Mouse (Mus musculus) liver, embryonic 14.5 days (tissue): ENCODE measurements around the gene Cuedc2. TPM values are rescaled to one million over a fixed set of nuclear protein-coding genes. Genes with fewer than 3 reads are reported as not detected.

ENCODE experiments used
- ATAC-seq: fragments of 200-750 bp; cut with Nextera tagmentation; 2 replicates; pipeline ENCODE4 v1.8.0; 2017; ENCODE audit warnings: moderate number of reproducible peaks, mild to moderate bottlenecking, moderate library complexity; ENCODE audit not compliant: insufficient read depth
- DNase-seq, 3 experiments: peaks; one replicate each; pipeline ENCODE4 v3.0.0-alpha.2; 2012 to 2013; ENCODE audit warnings: low read depth in 3 of 3, low spot score in 3 of 3
- H3K27ac ChIP-seq: fragments of 300-500 bp; sonication (generic); 2 replicates; pipeline ENCODE4 v1.5.1; 2014; ENCODE audit warnings: moderate library complexity, mild to moderate bottlenecking, control low read depth, inconsistent platforms
- H3K27me3 ChIP-seq: fragments of 300-500 bp; sonication (generic); 2 replicates; pipeline ENCODE4 v1.6.1; 2014; ENCODE audit warnings: mild to moderate bottlenecking, low read length, moderate library complexity; ENCODE audit not compliant: control insufficient read depth, insufficient read depth
- H3K36me3 ChIP-seq: fragments of 300-500 bp; sonication (generic); replicated peaks from 2 replicates; pipeline ENCODE4 v1.6.1; 2014; ENCODE audit warnings: low read depth; ENCODE audit not compliant: control insufficient read depth, insufficient read depth
- H3K4me1 ChIP-seq, 2 experiments: fragments of 200-500 bp in 1 of 2; fragments of 300-500 bp in 1 of 2; sonication (generic) in 1 of 2; replicated peaks; 2 replicates each; pipeline ENCODE4 v1.6.1; 2012 to 2014; ENCODE audit warnings: antibody characterized with exemption in 1 of 2, inconsistent platforms in 1 of 2, low read length in 1 of 2; ENCODE audit not compliant: control insufficient read depth in 2 of 2, insufficient read depth in 2 of 2
- H3K4me2 ChIP-seq: fragments of 300-500 bp; sonication (generic); 2 replicates; pipeline ENCODE4 v1.6.1; 2014; ENCODE audit warnings: low read depth, mild to moderate bottlenecking, control low read depth, moderate library complexity
- H3K4me3 ChIP-seq, 2 experiments: fragments of 200-500 bp in 1 of 2; fragments of 300-500 bp in 1 of 2; sonication (generic) in 1 of 2; 2 replicates each; pipeline ENCODE4 v1.5.1; 2012 to 2014; ENCODE audit warnings: low read depth in 2 of 2, low read length in 2 of 2, mild to moderate bottlenecking in 2 of 2, control low read depth in 1 of 2, inconsistent platforms in 1 of 2, moderate library complexity in 1 of 2; ENCODE audit not compliant: insufficient read depth in 1 of 2
- H3K9ac ChIP-seq: fragments of 300-500 bp; sonication (generic); replicated peaks from 2 replicates; pipeline ENCODE4 v1.6.1; 2014; ENCODE audit warnings: mild to moderate bottlenecking, control low read depth, moderate library complexity
- H3K9me3 ChIP-seq: fragments of 300-500 bp; sonication (generic); 2 replicates; pipeline ENCODE4 v1.6.1; 2016; ENCODE audit warnings: low read length, mixed read lengths; ENCODE audit not compliant: control insufficient read depth
- CTCF ChIP-seq: IDR thresholded peaks from 2 replicates; pipeline ENCODE4 v1.5.1; 2016; ENCODE audit warnings: antibody characterized with exemption, low read depth, control low read depth
- EP300 ChIP-seq: IDR thresholded peaks from 2 replicates; pipeline ENCODE4 v1.6.1; 2016; ENCODE audit warnings: antibody characterized with exemption, low read depth
- WGBS: fragments of 180-500 bp; shearing (Covaris S2); extraction: QIAGEN DNeasy Blood & Tissue Kit; methylation state at CpG from one replicate; pipeline ENCODE4 v1.1.7; 2014; ENCODE audit not compliant: insufficient replicate concordance; 5-methylcytosine and 5-hydroxymethylcytosine counted together
- polyA plus RNA-seq, 2 experiments: library from polyadenylated mRNA; depleted of rRNA in 1 of 2; stranded (reverse) in 1 of 2; unstranded in 1 of 2; fragments of >200 nt; fragmentation: Nextera tagmentation in 1 of 2; extraction: Ambion mirVana in 1 of 2; gene quantifications; 2 replicates each; pipeline versions ENCODE4 v1.2.1 to v1.2.3; 2012 to 2014

Cuedc2 gene
- polyA plus RNA-seq, 2 experiments, result 54.9 to 76.6 TPM

DNA sequence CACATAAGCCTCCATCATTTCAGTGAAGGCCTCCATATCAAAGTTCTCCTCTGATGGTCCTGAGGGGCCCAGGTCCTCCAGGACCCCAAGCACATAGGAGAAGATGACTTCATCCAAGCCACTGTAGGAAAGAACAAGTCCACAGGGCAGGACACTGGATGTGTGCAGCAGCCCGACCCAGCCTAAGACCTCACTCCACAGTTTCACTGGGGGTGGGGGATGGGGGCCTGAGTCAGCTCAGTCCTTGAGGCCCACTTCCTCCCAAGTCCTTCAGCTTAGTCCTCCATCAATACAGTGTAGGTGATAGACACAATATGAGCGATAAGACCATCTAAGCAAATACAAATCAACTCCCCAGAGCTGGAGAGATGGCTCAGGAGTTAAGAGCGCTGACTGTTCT is 6.6 kb downstream of the Cuedc2 start:
- TF ChIP-seq EP300 (no peak), CTCF (no peak)
- ATAC-seq (no peak), DNase-seq (no peak)
- Histone ChIP-seq H3K9me3 (no peaks in the 10 kb centered on the region), H3K4me1 (peaks cover 13 to 20% of the 10 kb centered on the region in 2 experiments), H3K36me3 (peaks cover 5% of the 10 kb centered on the region; the same call in 1 of the 2 replicates), H3K27me3 (peaks cover 7% of the 10 kb centered on the region), H3K27ac (no peak overlapping the region), H3K9ac (no peak overlapping the region), H3K4me2 (no peak overlapping the region), H3K4me3 (no peak overlapping the region)
- WGBS, result 72% methylated on average over 3 of the region's 3 CpGs

DNA sequence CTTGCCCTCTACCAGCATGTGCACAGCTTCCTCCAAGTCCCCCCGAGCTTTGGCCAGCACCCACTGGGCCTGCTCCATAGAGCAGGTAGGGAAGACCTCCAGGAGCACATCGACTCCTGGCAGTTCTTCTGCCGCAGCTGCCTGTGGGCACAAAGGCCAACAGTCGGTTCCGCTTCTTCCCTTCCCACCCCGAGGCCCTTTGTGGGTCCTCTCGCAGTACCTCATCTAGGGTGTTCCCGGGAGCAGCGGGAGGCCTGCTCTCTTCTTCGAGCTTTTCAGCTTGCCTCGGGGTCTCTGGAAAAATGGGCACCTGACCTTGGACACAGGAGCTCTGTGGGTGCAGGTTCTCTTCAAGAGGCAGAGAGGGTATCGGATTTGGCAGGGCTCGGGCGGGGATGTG is 7.2 kb downstream of the Cuedc2 start:
- Histone ChIP-seq H3K9ac (no peak overlapping the region), H3K27me3 (peaks cover 13% of the 10 kb centered on the region), H3K36me3 (peaks cover 5% of the 10 kb centered on the region; the same call in 1 of the 2 replicates), H3K4me2 (no peak overlapping the region), H3K4me3 (no peak overlapping the region), H3K9me3 (no peaks in the 10 kb centered on the region), H3K27ac (no peak overlapping the region), H3K4me1 (peaks cover 13 to 21% of the 10 kb centered on the region in 2 experiments)
- TF ChIP-seq EP300, result no peak
- no peak for TF ChIP-seq CTCF
- ATAC-seq (no peak), DNase-seq (no peak)
- WGBS, result 87% methylated on average over 14 of the region's 14 CpGs

DNA sequence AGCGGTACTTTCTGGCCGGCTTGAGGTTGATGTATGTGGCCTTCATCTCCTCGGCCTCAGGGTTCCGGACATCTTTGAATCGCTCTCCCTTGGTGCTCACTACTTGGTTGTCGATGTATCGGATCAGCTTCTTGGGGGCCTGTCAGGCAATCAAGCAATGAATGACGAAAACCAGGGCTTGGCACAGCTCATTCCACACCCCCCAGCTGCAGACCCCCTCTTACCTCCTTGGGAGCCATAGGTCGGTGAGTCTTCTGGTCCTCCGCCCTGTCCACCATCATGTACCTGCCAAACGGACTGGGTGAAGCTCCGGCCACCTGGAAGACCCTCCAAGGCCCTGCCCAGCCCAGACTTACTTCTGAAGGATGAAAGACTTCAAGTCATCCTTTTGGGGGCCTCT is 7.8 kb downstream of the Cuedc2 start:
- H3K36me3 ChIP-seq, result peaks cover 5% of the 10 kb centered on the region; the same call in 1 of the 2 replicates
- H3K9ac ChIP-seq, result no peak overlapping the region
- DNase-seq, result no peak
- 84% methylated on average over 12 of the region's 12 CpGs for WGBS
- TF ChIP-seq CTCF (no peak), EP300 (no peak)
- H3K4me3 ChIP-seq, result no peak overlapping the region
- H3K27ac ChIP-seq, result no peak overlapping the region
- H3K27me3 ChIP-seq, result peaks cover 20% of the 10 kb centered on the region
- H3K4me2 ChIP-seq, result no peak overlapping the region
- H3K9me3 ChIP-seq, result no peaks in the 10 kb centered on the region
- no peak for ATAC-seq
- peaks cover 13 to 21% of the 10 kb centered on the region in 2 experiments for H3K4me1 ChIP-seq

DNA sequence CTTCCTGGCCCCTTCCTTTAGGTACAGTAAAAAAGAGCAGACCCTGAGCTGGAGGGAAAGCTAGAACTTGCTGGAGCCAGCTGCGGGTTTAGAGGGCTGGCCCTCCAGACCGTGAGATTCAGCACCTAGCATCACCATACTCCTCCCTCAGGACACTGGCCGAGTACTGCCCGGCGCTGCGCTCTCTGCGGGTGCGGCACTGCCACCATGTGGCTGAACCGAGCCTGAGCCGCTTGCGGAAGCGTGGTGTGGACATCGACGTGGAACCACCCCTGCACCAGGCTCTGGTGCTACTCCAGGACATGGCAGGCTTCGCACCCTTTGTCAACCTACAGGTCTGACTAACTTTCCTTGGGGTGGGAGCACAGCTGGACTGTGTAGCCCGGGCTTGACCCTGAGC is 8.6 kb downstream of the Cuedc2 start:
- peaks cover 5% of the 10 kb centered on the region; the same call in 1 of the 2 replicates for H3K36me3 ChIP-seq
- peaks cover 13 to 21% of the 10 kb centered on the region in 2 experiments for H3K4me1 ChIP-seq
- H3K4me3 ChIP-seq, result peak overlapping the region in 1 of 2 experiments; percentile 90; a peak in 2 of 4 replicates
- no peak overlapping the region for H3K9ac ChIP-seq
- H3K27ac ChIP-seq, result no peak overlapping the region
- H3K4me2 ChIP-seq, result peak overlapping the region; percentile 98
- peak in 2 of 3 experiments; percentile 61 for DNase-seq
- WGBS, result 7% methylated on average over 16 of the region's 16 CpGs
- peak; percentile 21; the same call in 1 of the 2 replicates for ATAC-seq
- no peaks in the 10 kb centered on the region for H3K9me3 ChIP-seq
- TF ChIP-seq CTCF (peak; percentile 99), EP300 (no peak)
- peaks cover 27% of the 10 kb centered on the region for H3K27me3 ChIP-seq

DNA sequence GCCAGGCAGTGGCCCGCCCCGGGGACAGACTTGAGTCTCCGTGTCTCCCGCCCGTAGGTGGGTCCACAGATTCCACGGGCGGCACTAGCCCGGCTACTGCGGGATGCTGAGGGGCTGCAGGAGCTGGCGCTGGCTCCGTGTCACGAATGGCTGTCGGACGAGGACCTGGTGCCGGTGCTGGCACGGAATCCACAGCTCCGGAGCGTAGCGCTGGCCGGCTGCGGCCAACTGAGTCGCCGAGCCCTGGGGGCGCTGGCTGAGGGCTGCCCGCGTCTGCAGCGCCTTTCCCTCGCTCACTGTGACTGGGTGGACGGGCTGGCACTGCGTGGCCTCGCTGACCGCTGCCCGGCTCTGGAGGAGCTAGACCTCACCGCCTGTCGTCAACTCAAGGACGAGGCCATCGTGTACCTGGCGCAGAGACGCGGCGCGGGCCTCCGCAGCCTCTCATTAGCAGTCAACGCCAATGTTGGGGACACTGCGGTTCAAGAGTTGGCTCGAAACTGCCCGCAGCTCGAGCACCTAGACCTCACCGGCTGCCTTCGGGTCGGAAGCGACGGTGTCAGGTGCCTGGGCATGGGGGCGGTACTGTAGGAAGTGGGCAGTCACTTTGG is 9.4 kb downstream of the Cuedc2 start:
- no peaks in the 10 kb centered on the region for H3K9me3 ChIP-seq
- 3% methylated on average over 54 of the region's 54 CpGs for WGBS
- H3K27ac ChIP-seq, result no peak overlapping the region
- H3K9ac ChIP-seq, result peak overlapping the region; percentile 75
- H3K4me1 ChIP-seq, result peaks cover 13 to 21% of the 10 kb centered on the region in 2 experiments
- peak overlapping the region; percentile 87 to 90 for H3K4me3 ChIP-seq
- H3K27me3 ChIP-seq, result peaks cover 35% of the 10 kb centered on the region
- peaks cover 5% of the 10 kb centered on the region; the same call in 1 of the 2 replicates for H3K36me3 ChIP-seq
- no peak for DNase-seq
- H3K4me2 ChIP-seq, result peak overlapping the region; percentile 98
- no peak for ATAC-seq
- TF ChIP-seq EP300 (no peak), CTCF (no peak)
